Mouse (Mus musculus) kidney, postnatal 0 days (tissue): Measurements from ENCODE around the gene Frmpd3. TPM values are rescaled to one million over a fixed set of nuclear protein-coding genes. Genes with fewer than 3 reads are reported as not detected.
"Not testable (repeated sequence)": the region's sequence is repeated elsewhere in the genome, so short reads cannot be mapped to it uniquely, and the experiment has no call there.

Experiments used
- ATAC-seq: fragments of 200-750 bp; cut with Nextera tagmentation; replicated peaks from 2 replicates; pipeline ENCODE4 v1.8.0; 2017; ENCODE audit warnings: low read depth, moderate number of reproducible peaks, moderate TSS enrichment, moderate library complexity; ENCODE audit not compliant: low FRiP score
- DNase-seq: peaks from one replicate; pipeline ENCODE4 v3.0.0-alpha.2; 2016; ENCODE audit warnings: low spot score
- H3K27ac ChIP-seq: fragments of 300-500 bp; sonication (generic); 2 replicates; pipeline ENCODE4 v1.5.1; 2014; ENCODE audit warnings: mild to moderate bottlenecking
- H3K27me3 ChIP-seq: fragments of 300-500 bp; sonication (generic); 2 replicates; pipeline ENCODE4 v1.6.1; 2014; ENCODE audit warnings: low read length, mixed read lengths; ENCODE audit not compliant: insufficient read depth
- H3K36me3 ChIP-seq: fragments of 300-500 bp; sonication (generic); 2 replicates; pipeline ENCODE4 v1.6.1; 2014; ENCODE audit warnings: low read length, mixed read lengths; ENCODE audit not compliant: insufficient read depth
- H3K4me1 ChIP-seq: fragments of 300-500 bp; sonication (generic); replicated peaks from 2 replicates; pipeline ENCODE4 v1.6.1; 2014; ENCODE audit warnings: antibody characterized with exemption, low read length, mixed read lengths; ENCODE audit not compliant: insufficient read depth
- H3K4me2 ChIP-seq: fragments of 300-500 bp; sonication (generic); 2 replicates; pipeline ENCODE4 v1.6.1; 2014; ENCODE audit warnings: mild to moderate bottlenecking, low read length, moderate library complexity, mixed read lengths
- H3K4me3 ChIP-seq: fragments of 300-500 bp; sonication (generic); replicated peaks from 2 replicates; pipeline ENCODE4 v1.5.1; 2014; ENCODE audit warnings: low read depth, low read length
- H3K9ac ChIP-seq: fragments of 300-500 bp; sonication (generic); 2 replicates; pipeline ENCODE4 v1.6.1; 2014; ENCODE audit warnings: low read depth, low read length
- H3K9me3 ChIP-seq: fragments of 300-500 bp; sonication (generic); replicated peaks from 2 replicates; pipeline ENCODE4 v1.6.1; 2016; ENCODE audit warnings: low read length, inconsistent platforms, mixed read lengths
- CTCF ChIP-seq: IDR thresholded peaks from 2 replicates; pipeline ENCODE4 v1.5.1; 2016; ENCODE audit warnings: antibody characterized with exemption, low read depth, mild to moderate bottlenecking, moderate library complexity
- WGBS: fragments of 180-500 bp; shearing (Covaris S2); extraction: QIAGEN DNeasy Blood & Tissue Kit; methylation state at CpG from one replicate; pipeline ENCODE4 v1.1.7; 2014; 5-methylcytosine and 5-hydroxymethylcytosine counted together
- polyA plus RNA-seq: library from polyadenylated mRNA; unstranded; fragments of >200 nt; fragmentation: Nextera tagmentation; extraction: Ambion mirVana; gene quantifications from 2 replicates; pipeline ENCODE4 v1.2.1, GENCODE M21; 2015

The Frmpd3 gene
- 0.03 and 0.31 TPM in 2 replicates for polyA plus RNA-seq

DNA sequence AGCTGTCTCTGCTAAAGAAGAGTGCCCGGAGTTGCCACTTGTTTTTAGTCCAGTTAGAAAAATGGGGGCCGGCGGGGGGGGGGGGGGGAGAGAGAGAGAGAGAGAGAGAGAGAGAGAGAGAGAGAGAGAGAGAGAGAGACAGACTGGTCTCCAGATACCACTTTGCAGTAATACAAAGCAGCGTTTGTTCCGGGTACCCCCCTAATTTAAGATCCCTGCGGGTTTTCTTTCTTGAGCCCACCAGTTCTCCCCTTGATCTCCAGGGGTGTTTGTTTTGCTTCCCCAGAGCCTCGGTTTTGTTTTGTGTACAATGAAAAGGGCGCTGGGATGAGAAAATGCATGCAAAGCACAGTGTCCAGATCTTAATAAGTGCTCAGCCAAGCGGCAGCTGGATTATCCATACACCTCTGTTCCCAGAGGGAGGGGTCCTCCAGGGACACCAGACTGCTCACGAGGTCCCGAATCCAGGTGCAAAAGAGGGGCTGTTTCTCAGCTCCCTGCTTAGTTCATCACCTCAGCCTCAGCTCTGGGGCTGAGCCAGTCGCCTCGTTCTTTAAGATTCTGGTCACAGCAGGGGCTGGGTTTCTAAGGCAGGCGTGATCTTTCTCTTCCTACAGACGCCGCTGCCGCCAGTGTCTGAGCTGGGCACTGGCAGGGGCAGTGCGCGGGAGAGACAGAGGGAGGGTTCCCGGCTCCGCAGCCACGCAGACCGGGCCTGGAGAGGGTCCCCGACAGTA, at the start of gene Frmpd3:
Gene Frmpd3 (plus strand): TSS at position 608 of the 737 bp plus-strand sequence.
- Histone ChIP-seq H3K4me1 (no peaks in the 10 kb centered on the region), H3K36me3 (no peaks in the 10 kb centered on the region), H3K9me3 (no peaks in the 10 kb centered on the region), H3K4me2 (peak within 1 kb of the TSS; percentile 61), H3K4me3 (peak within 1 kb of the TSS; percentile 26), H3K27ac (no peak within 1 kb of the TSS), H3K9ac (no peak within 1 kb of the TSS), H3K27me3 (no peaks in the 10 kb centered on the region)
- DNase-seq (peak; percentile 10), ATAC-seq (peak; percentile 49; the same call in 1 of the 2 replicates)
- no peak for TF ChIP-seq CTCF
- WGBS = 31% methylated on average over 23 of the region's 24 CpGs

DNA sequence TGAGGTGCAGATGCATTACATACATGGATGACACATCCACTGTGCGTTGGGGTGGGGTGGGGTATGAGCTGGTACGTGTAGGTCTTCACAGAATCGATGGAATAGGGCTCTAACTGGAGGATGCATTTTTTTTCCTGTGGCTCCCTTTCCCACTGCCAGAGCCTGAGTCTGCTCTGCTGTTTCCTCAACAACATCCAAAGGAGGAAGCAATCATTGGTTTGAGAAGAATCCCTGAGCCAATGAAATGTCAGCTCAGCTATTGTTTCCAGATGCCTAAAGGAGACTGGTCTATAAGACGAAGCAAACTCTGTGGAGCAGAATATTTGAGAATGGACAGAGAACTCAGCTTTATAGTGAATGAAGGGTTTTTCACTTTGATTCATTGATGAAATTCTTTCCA, 38.3 kb upstream of the Frmpd3 start:
- no peak for TF ChIP-seq CTCF
- Histone ChIP-seq H3K9me3 (no peaks in the 10 kb centered on the region), H3K4me3 (no peak overlapping the region), H3K27ac (no peak overlapping the region), H3K9ac (no peak overlapping the region), H3K4me2 (no peak overlapping the region), H3K4me1 (no peaks in the 10 kb centered on the region), H3K36me3 (no peaks in the 10 kb centered on the region), H3K27me3 (no peaks in the 10 kb centered on the region)
- DNase-seq (no peak), ATAC-seq (no peak)
- WGBS = 72% methylated on average over 4 of the region's 4 CpGs

DNA sequence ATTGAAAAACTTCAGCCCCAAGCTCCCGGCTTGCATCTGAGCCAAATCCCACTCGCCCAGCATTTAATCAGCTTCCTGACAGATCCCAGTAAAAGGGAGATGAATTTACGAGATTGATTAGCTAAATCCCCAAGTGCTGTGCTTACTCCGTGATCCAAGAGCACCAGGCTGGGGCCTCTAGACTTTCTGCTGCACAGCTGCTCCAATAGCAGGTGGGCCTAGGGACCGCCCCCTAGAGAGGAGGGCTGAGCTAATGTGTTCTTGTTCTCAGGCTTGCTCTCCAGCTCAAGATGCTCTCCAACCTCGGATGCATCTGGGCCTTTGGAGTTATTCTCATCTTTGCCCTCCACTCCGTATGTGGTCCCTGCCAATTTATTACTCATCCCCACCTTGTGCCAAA, 36.4 kb upstream of the Frmpd3 start:
- DNase-seq = no peak
- H3K4me2 ChIP-seq = no peak overlapping the region
- no peak for TF ChIP-seq CTCF
- ATAC-seq = no peak
- H3K4me3 ChIP-seq = no peak overlapping the region
- H3K27me3 ChIP-seq = no peaks in the 10 kb centered on the region
- WGBS = 56% methylated on average over 7 of the region's 7 CpGs
- H3K36me3 ChIP-seq = no peaks in the 10 kb centered on the region
- no peaks in the 10 kb centered on the region for H3K4me1 ChIP-seq
- H3K9me3 ChIP-seq = no peaks in the 10 kb centered on the region
- no peak overlapping the region for H3K9ac ChIP-seq
- H3K27ac ChIP-seq = no peak overlapping the region

DNA sequence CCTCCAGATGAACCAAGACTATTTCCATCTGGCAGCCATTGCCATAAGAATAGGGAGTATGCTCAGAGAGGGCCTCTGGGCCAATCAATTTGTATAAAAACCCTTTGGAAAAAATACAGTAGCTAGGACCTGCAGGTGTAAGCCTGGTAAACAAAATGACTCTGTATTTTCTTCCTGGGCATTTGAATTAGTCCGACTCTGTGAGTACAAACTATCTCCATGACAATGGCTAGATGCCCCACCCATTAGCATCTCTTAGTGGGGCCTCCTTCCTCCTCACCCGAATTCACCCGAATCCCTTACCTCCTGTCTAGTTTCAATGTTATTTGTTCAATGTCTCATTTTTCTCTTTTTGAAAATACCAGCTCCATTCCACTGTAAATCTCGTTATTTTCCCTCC, 24.1 kb upstream of the Frmpd3 start:
- no peak overlapping the region for H3K4me2 ChIP-seq
- H3K4me3 ChIP-seq = no peak overlapping the region
- H3K27ac ChIP-seq = no peak overlapping the region
- no peak for TF ChIP-seq CTCF
- ATAC-seq (no peak), DNase-seq (no peak)
- no peaks in the 10 kb centered on the region for H3K9me3 ChIP-seq
- H3K36me3 ChIP-seq = no peaks in the 10 kb centered on the region
- no peaks in the 10 kb centered on the region; the same call in 1 of the 2 replicates for H3K27me3 ChIP-seq
- 68% methylated on average over 4 of the region's 4 CpGs for WGBS
- no peaks in the 10 kb centered on the region for H3K4me1 ChIP-seq
- H3K9ac ChIP-seq = no peak overlapping the region

DNA sequence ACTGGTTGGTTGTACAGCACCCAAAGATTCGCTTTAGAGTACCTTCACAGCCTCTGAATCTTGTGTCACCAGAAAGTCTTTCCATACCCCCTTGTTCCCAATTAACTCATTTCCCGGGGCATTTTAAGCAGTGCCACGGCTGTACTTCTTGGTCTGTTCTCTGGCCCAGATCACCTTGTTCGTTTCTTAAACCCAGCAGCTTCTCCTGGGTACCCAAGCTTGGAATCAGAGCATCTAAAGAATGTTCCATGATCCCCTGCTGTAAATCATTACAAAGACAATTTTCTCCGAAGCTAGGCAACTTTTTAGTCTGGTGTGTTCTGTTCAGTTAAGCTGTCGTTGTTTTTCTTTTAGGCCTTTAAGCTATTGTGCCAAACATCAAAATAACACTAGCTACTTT, 22.9 kb upstream of the Frmpd3 start:
- Histone ChIP-seq H3K27ac (no peak overlapping the region), H3K36me3 (no peaks in the 10 kb centered on the region), H3K4me1 (no peaks in the 10 kb centered on the region), H3K4me3 (no peak overlapping the region), H3K4me2 (no peak overlapping the region), H3K9me3 (no peaks in the 10 kb centered on the region), H3K27me3 (no peaks in the 10 kb centered on the region), H3K9ac (no peak overlapping the region)
- TF ChIP-seq CTCF = no peak
- 68% methylated on average over 6 of the region's 6 CpGs for WGBS
- no peak for ATAC-seq
- DNase-seq = peak; percentile 2

DNA sequence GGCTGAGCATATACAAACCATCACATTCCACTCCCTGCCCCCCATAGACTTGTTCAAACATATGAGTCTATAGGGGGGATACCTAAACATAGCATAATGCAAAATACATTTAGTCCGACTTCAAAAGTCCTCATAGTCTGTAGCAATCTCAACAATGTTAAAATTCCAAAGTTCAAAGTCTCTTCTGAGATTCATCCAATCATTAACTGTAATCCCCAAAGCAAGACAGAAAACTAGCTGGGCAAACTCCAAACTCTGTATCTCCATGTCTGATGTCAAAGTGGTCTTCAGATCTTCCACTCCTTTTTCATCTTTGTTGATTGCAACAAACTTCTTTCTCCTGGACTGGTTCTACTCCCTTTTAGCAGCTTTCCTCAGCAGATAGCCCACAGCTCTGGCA, 21.4 kb upstream of the Frmpd3 start:
- not testable (repeated sequence) for H3K27me3 ChIP-seq, DNase-seq, H3K4me2 ChIP-seq, ATAC-seq, H3K4me3 ChIP-seq, H3K4me1 ChIP-seq, H3K27ac ChIP-seq, H3K36me3 ChIP-seq, H3K9me3 ChIP-seq, H3K9ac ChIP-seq
- 75% methylated on average over 1 of the region's 1 CpGs for WGBS
